Mouse (Mus musculus) spleen, postnatal 10 days (tissue): Measurements from ENCODE around the gene Rtkn2.
"Not testable (repeated sequence)": the region's sequence is repeated elsewhere in the genome, so short reads cannot be mapped to it uniquely, and the experiment has no call there.

Source experiments
- DNase-seq, 2 experiments: peaks; one replicate each; pipeline ENCODE4 v3.0.0; 2021 to 2022; ENCODE audit warnings: low spot score in 2 of 2

The Rtkn2 gene

GRCm38 (mm10) chr10:68075181-68075580, 95.8 kb downstream of the Rtkn2 start:
- no peak for DNase-seq

- DNase-seq = no peak
Measured at GRCm38 (mm10) chr10:68078708-68079107, 99.3 kb downstream of the Rtkn2 start.

DNA sequence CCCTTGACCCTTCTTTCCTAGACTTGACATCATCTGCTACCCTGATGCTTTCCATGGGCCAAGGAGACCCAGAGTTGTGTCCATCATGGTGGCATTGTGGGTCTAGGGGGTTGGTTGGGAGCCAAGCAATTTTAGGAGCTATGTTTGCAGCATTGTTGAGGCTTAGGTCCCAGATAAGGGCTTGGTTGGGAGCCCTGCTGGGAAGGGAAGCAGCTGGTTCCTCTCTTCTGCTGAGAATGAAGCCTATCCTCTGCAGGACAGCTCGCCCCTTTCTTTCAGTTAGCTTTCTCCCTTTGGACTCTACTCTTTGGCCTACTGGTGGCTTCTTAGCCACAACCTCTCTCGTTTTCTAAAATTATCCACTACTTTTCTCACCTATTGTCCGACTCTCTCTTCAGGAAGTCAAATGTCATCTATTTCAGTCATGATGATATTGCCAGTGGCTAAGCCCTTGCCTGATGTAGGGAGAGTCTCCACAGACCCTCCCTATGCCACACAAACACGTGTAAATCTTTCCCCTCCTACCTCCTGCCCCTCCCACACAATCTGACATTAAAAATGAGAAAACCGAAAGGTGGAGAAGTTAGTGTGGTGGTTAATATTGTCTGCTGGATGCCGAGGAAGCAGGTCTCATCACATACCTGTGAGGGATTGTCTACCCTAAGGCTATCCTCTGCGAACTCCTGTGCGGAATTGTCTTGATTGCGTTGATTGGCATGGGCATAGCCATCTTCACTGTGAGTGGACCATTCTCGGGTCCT, 100.7 kb downstream of the Rtkn2 start:
- DNase-seq = no peak

DNA sequence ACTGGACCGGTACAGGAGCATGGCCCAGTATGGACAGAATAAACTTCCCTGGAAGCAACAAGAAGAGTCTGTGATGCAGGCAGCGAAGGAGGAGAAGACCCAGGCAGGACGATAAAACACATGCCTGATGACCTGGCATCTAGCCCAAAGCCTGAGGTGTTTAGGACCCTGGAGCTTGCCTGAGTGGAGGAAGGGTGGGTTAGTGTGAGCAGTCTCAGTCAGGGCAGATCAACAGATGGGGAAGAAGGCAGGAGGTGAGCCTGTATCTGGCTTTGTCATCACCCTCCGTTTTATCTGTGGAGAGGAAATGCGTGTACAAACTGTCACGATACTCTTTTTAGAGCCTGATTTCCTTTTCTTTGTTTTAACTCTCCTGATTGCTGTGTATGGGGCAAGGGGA, 102.3 kb downstream of the Rtkn2 start:
- DNase-seq = no peak

DNA sequence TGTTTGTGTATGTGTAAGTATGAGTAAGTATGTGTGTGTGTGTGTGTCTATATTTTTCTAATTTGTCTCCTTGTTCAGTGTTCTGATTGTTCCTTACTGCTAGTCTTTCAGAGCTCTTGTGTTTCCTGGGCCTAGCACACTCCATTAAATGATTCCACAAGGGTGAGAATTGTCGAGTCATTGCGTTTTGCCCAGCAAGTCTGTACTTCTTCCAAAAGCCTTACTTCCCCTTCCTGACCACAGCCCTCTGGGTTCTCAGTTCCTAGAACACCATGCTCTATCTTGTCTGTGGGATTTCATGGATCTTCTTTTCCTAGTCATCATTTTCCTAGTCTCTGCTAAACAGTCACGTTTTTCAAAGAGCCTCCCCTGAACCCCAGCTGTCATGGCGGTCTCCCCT, 106.2 kb downstream of the Rtkn2 start:
- DNase-seq = no peak

DNA sequence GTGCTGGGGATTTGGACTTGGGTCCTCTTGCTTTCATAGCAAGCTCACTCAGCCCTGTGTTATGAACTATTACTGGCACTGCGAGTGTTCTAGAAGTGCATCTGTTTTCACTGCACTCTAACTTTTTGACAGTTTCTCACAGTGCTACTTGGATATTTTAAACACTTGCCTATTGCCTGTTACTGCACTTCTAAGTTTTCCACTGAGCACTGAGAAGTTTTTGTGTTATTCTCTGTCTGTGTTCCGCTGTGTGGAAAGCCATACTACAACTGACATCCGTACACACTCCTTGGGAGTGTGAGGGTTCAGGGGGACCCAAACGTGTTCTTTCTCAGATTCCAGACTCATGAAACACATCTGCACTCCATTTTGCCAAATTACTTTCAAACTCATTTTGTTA, 107.6 kb downstream of the Rtkn2 start:
- no peak for DNase-seq

- DNase-seq = no peak
Measured at GRCm38 (mm10) chr10:68087722-68088121, 108.4 kb downstream of the Rtkn2 start.

DNA sequence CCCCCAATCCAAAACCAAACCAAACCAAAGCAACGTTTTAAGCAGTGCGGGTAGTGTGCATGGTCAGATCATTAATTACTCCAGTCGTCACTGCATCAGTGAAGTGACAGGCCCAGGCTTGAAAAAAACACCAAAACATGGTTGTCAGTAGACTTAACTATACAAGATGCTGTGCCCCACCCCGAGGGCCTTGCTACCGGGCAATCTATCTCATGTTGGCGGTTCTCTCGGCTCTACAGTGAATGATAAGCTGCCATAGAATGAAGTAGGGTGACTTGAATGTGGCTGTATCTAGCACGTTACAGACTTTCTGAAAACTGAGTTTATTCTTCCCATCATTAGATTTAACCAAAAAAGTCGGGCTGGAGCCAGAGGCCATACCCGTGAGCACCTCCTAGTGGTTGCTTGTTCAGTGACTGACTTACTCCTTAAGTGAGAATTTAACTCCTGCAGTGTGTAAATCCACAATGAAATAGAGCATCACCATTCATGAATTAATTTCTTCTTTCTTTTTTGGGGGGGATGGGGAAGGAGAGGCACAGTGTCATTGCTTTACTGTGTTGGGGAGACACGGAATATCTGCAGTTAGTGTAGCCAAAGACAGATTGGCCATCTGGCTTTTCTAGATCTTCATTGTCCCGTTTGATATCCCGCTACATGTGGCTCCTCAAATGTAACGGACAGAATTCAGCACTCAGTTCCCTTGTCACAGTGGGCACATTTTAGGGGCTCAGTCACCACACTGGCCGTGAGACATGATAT, 110.2 kb downstream of the Rtkn2 start:
- peak in 1 of 2 experiments; percentile 51 for DNase-seq

DNA sequence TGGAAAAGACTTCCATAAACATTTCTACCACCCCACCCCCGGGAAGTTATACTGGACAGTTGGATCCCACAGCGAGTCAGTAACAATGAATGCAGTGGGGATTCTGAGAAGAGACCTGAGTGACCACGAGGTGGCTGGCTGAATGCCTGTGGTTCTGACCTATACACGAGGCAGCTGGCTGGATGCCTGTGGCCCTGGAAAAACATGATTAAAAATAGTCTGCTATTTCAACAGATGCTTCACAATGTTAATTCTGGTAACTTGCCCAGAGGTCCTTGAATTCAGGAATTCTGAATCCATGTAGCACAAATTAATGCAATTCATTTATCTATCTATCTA, 110.8 kb downstream of the Rtkn2 start:
- no peak for DNase-seq

GRCm38 (mm10) chr10:68090544-68090943, 111.2 kb downstream of the Rtkn2 start:
- no peak for DNase-seq

DNA sequence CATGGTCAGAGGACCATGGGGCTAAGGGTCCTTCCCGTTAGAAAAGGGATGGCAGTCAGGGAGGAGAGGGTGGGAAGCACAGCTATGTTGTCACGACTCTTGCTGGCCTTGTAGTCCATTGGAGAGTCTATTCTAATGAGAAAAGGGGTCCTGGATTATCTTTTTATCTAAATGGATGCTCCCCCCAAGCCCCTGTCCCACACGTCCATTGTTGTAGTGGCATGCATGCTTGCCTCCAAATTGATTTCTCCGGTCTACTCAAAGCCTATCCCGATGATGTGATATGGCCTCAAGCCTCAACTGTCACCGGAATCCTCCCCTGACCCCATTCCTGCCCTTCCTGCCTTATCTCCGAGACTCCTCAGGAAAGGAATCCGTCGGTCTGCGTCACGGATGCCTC, 111.6 kb downstream of the Rtkn2 start:
- DNase-seq = no peak

DNA sequence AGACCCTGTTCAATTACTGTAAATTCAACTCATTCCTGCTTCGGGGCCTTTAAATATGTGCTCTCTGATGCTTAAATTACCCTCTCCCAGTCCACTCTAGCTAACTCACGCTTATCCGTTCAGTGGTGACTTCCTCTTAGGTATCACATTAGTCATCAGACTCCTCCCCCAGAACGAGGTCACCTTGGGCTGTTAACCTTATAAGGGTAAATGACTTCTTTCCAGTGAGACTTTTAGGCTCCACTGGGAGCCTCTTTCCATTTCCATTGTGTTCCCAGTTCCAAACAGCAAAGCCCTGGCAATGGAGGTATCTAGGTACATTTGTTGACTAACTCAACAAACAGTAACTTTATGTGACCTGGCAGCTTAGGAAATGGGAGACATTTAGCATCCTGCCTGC, 112.5 kb downstream of the Rtkn2 start:
- no peak for DNase-seq

GRCm38 (mm10) chr10:68093496-68093895, 114.1 kb downstream of the Rtkn2 start:
- DNase-seq = no peak

- DNase-seq = no peak
Measured at GRCm38 (mm10) chr10:68095136-68095535, 115.8 kb downstream of the Rtkn2 start.

- DNase-seq = no peak
Measured at GRCm38 (mm10) chr10:68096395-68096794, 117.0 kb downstream of the Rtkn2 start.

DNA sequence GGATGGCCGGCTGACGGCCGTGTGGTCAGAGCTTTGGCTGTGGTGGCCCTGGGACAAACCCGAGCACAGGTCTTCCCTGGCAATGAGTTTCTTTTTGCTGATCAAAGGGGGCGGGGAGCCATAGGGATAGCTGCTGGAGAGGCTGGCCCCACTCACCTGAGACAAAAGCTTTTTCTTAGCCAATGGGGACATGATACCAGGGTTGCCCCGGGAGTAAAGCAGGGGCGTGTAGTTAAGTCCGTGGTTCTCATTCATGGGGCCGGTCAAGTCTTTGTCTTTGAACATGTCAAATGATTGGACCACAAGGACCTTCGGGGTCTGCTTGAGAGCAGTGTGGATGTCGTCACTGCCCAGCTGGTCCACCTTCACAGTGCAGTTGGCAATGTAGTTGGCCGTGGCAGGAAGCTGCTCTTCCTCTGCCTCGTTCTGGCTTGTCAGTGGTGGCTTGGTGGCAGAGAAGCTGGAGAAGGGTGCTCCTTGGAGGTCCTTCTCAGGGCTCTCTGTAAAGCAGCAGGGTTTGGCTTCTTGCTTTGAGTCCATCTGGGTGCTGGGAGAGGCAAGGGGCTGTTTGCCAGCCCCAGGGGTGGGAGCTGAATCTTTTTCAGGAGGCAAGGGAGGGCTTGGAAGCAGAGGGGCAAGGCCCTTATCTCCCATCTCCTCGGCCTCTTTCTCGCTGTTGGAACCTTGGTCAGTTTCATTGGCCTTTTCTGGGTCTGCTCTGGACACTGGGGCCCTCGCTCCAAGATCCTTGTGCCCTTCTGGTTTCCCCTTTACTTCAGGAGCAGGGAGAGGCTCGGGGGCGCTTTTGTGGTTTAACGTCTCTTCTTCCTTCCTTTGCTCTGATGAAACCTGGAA, 118.7 kb downstream of the Rtkn2 start:
- no peak for DNase-seq

GRCm38 (mm10) chr10:68099801-68100200, 120.4 kb downstream of the Rtkn2 start:
- DNase-seq = not testable (repeated sequence)

DNA sequence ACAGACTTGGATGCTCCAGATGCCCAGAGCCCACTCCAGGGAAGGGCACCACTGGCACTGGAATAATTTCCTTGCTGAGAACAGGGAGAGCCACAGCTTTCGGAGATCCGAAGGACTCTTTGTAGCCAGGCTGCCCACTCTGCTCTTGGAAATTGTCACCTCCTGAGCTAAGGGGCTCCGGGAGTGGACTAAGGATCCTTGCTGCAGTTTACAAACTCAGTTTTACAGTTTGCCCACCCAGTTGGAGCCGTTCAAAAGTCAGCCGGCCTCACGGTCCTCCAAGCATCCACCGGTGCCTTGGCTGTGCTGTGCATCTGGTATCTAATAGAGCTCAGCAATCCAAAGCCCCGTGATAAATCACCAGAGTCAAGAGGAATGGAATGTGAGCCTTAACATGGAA, 121.1 kb downstream of the Rtkn2 start:
- no peak for DNase-seq

GRCm38 (mm10) chr10:68101251-68101650, 121.9 kb downstream of the Rtkn2 start:
- DNase-seq = no peak

DNA sequence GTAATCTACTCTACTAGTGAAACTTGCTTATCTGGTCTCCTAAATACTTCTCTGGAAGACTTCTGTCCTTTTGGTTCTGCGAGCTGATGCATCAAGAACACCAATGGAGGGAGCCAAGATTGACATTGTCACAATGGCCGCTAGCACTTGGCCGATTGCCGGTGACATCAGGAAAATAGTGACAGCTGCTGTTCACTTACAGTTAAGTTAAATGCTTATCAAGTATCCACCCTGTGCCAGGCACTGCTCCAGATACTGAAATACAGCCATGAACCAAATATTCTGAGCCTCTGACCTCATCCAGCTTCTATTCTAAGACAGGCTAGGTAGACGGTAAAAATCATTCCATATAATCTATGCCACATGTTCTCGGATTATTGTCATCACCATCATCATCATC, 123.2 kb downstream of the Rtkn2 start:
- peak in 1 of 2 experiments; percentile 55 for DNase-seq

DNA sequence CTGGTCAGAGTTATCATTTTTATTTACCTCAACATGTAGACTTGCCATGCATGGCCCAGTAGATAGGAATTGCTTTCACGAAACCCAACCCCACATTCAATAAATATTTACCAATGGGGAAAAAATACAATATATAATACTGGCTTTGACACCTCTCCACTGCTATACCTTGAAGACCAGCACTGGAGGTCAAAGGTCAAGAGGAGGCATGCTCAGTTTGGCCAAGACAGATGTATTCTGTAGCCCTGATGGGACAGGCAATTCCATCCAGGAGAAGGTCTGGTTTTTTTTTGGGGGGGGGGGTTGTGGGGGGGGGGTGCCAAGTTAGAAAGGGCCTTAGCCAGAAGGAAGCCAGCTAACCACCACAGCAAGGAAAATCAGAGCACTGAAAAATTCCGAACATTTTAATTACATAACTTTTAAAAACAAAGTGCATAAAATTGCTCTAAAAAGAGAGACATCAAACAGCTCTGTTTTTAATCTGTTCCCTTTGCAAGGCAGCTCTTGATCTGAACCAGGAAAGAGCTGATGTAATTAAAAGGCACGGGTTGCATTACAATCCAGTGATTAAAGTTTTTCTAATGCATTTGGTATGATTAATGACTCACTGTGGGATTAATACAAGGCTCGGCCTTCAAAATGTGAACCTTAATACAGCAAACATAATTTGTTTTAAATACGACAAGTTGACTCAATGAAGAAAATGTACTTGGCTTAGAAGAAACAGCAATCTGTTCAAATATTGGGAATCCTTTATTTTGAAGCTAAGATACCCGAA, 123.9 kb downstream of the Rtkn2 start:
- no peak for DNase-seq

DNA sequence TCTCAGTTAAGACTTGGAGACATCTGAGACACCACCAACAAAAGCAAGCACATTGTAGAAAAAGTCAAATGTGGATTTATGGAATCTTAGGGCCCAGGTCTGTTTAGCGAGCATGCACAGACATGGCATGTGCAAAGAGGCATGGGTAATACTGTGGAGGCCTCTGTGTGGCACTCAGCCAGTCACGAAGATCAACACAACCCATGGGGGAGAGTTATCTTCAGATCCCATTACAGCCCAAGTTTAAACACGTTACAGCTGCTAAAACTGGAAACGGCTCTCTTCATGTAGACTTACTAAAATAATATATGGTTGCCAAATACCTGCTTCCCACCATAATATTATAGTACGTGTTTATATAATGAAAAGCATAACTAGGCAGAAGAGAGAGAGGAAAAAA, 124.6 kb downstream of the Rtkn2 start:
- peak in 1 of 2 experiments; percentile 38 for DNase-seq
